Mouse (Mus musculus) intestine, embryonic 16.5 days (tissue): ENCODE data around the gene Hipk3. TPM values are rescaled to one million over a fixed set of nuclear protein-coding genes. Genes with fewer than 3 reads are reported as not detected.

ENCODE experiments used
- ATAC-seq: fragments of 200-750 bp; cut with Nextera tagmentation; 2 replicates; pipeline ENCODE4 v1.8.0; 2017; ENCODE audit warnings: moderate TSS enrichment, moderate library complexity
- H3K27ac ChIP-seq: fragments of 300-500 bp; sonication (generic); 2 replicates; pipeline ENCODE4 v1.5.1; 2014; ENCODE audit warnings: mild to moderate bottlenecking, low read length
- H3K27me3 ChIP-seq: fragments of 300-500 bp; sonication (generic); replicated peaks from 2 replicates; pipeline ENCODE4 v1.6.1; 2014; ENCODE audit warnings: low read length, control low read depth, mixed read lengths; ENCODE audit not compliant: control insufficient read depth, insufficient read depth
- H3K36me3 ChIP-seq: fragments of 300-500 bp; sonication (generic); 2 replicates; pipeline ENCODE4 v1.6.1; 2014; ENCODE audit warnings: low read length, control low read depth; ENCODE audit not compliant: control insufficient read depth, insufficient read depth
- H3K4me1 ChIP-seq: fragments of 300-500 bp; sonication (generic); 2 replicates; pipeline ENCODE4 v1.6.1; 2014; ENCODE audit warnings: low read length, control low read depth, mixed read lengths; ENCODE audit not compliant: control insufficient read depth, insufficient read depth
- H3K4me2 ChIP-seq: fragments of 300-500 bp; sonication (generic); 2 replicates; pipeline ENCODE4 v1.6.1; 2014; ENCODE audit warnings: low read depth, low read length, control low read depth
- H3K4me3 ChIP-seq: fragments of 300-500 bp; sonication (generic); 2 replicates; pipeline ENCODE4 v1.5.1; 2014; ENCODE audit warnings: mild to moderate bottlenecking, low read length
- H3K9ac ChIP-seq: fragments of 300-500 bp; sonication (generic); 2 replicates; pipeline ENCODE4 v1.6.1; 2014; ENCODE audit warnings: low read depth, low read length
- H3K9me3 ChIP-seq: fragments of 300-500 bp; sonication (generic); 2 replicates; pipeline ENCODE4 v1.6.1; 2016; ENCODE audit warnings: low read length, control low read depth; ENCODE audit not compliant: control insufficient read depth
- WGBS: fragments of 180-500 bp; shearing (Covaris S2); extraction: QIAGEN DNeasy Blood & Tissue Kit; methylation state at CpG from one replicate; pipeline ENCODE4 v1.1.7; 2014; 5-methylcytosine and 5-hydroxymethylcytosine counted together
- polyA plus RNA-seq: library from polyadenylated mRNA; unstranded; fragments of >200 nt; fragmentation: Nextera tagmentation; extraction: Ambion mirVana; gene quantifications from 2 replicates; pipeline ENCODE4 v1.2.1, GENCODE M21; 2015

Hipk3 gene
- polyA plus RNA-seq, 1 experiment from 2014 or later = 7.6 TPM

DNA sequence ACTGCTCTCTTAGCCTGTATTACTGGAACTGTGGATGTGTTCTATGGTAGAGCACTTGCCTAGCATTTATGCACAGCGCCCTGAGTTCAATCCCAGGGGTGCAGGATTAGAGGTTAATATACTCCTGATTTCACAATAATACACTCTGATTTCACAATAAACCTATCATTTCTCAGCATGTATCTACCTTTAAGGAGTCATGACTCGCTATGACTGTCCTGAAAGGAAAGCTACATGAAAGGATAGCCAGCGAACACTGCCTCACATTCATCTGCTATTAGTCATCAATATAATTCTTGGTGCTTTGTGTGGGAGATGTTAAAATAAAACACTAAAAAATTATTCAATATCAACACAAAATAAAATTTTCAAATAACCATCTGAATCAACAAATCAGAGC, 58.0 kb downstream of the Hipk3 start:
- no peak overlapping the region for H3K9ac ChIP-seq
- peaks cover 19% of the 10 kb centered on the region for H3K36me3 ChIP-seq
- no peak for ATAC-seq
- WGBS = 90% methylated on average over 3 of the region's 3 CpGs
- no peak overlapping the region for H3K4me2 ChIP-seq
- H3K4me3 ChIP-seq = no peak overlapping the region
- no peaks in the 10 kb centered on the region for H3K9me3 ChIP-seq
- no peaks in the 10 kb centered on the region for H3K4me1 ChIP-seq
- no peaks in the 10 kb centered on the region for H3K27me3 ChIP-seq
- no peak overlapping the region for H3K27ac ChIP-seq

- no peak overlapping the region for H3K4me3 ChIP-seq
- H3K4me1 ChIP-seq = no peaks in the 10 kb centered on the region
- no peak overlapping the region for H3K27ac ChIP-seq
- WGBS = 89% methylated on average over 6 of the region's 6 CpGs
- ATAC-seq = no peak
- no peak overlapping the region for H3K4me2 ChIP-seq
- peaks cover 7% of the 10 kb centered on the region for H3K36me3 ChIP-seq
- no peaks in the 10 kb centered on the region for H3K27me3 ChIP-seq
- H3K9ac ChIP-seq = no peak overlapping the region
- H3K9me3 ChIP-seq = no peaks in the 10 kb centered on the region
Observed at GRCm38 (mm10) chr2:104431067-104431466, 63.2 kb downstream of the Hipk3 start.

DNA sequence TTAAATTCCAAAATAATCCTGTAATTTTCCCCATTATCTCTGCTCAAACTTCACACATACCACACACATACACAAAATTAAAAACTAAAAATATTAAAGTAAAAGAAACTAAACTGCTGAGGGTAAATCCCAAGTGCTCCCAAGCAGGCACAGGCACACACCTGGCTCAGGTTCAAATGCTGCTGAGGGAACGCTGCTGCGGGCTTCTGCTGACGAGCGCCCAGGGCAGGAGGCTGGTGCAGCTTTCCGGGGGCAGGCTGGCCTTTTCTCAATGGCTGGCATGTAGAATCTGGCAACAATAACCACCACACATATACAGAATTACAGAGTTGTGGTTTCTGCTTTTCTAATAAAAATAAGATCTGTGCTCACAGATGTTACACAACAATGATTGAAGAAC, 63.7 kb downstream of the Hipk3 start:
- H3K4me3 ChIP-seq = no peak overlapping the region
- H3K27ac ChIP-seq = no peak overlapping the region
- H3K4me2 ChIP-seq = no peak overlapping the region
- no peaks in the 10 kb centered on the region for H3K4me1 ChIP-seq
- no peaks in the 10 kb centered on the region for H3K27me3 ChIP-seq
- no peaks in the 10 kb centered on the region for H3K9me3 ChIP-seq
- no peak for ATAC-seq
- WGBS = 95% methylated on average over 5 of the region's 5 CpGs
- H3K36me3 ChIP-seq = peaks cover 7% of the 10 kb centered on the region
- no peak overlapping the region for H3K9ac ChIP-seq

DNA sequence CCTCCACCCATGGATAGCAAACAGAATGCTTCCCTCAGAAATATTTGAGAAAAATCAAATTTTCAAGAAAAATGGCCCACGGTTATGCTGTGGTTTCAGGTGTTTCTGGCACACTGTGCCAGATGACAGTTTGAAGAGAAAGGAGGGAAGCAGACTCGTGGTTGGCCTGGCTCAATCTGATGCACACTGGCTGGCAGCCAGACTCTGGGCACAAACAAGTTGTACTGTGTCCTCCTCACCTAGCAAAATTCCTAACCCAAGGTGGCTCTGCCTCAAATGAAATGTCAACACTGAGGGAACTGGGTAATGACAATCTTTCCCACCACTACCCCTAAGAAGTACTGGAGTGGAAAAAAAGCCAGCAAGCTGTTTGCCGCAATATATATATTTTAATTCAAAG, 68.1 kb downstream of the Hipk3 start:
- Histone ChIP-seq H3K36me3 (peaks cover 2% of the 10 kb centered on the region; the same call in 1 of the 2 replicates), H3K4me3 (no peak overlapping the region), H3K4me2 (no peak overlapping the region), H3K27ac (no peak overlapping the region), H3K9me3 (no peaks in the 10 kb centered on the region), H3K9ac (no peak overlapping the region), H3K4me1 (no peaks in the 10 kb centered on the region), H3K27me3 (no peaks in the 10 kb centered on the region)
- no peak for ATAC-seq
- WGBS = 83% methylated on average over 3 of the region's 3 CpGs

DNA sequence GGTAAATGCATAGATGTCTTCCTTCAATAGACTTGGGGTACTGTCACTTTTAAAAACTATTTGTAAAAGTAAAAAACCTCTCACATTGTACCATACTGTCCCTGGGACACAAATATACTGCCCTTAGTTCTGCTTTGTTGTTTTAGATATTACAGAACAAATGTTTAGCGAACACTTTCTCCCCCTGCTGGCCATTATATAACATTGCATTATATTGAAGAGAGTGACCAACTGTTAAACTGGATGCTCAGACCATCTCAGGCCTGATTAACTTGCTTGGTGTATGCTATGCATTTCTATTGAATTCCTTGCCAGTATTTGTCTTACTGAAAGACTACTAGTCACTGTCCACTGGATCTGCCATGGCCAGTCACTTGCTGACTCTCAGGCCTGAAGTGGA, 72.0 kb downstream of the Hipk3 start:
- ATAC-seq = no peak
- no peak overlapping the region for H3K4me2 ChIP-seq
- H3K27ac ChIP-seq = no peak overlapping the region
- no peaks in the 10 kb centered on the region for H3K36me3 ChIP-seq
- 5% methylated on average over 1 of the region's 1 CpGs for whole genome bisulfite sequencing
- H3K4me1 ChIP-seq = no peaks in the 10 kb centered on the region
- H3K9me3 ChIP-seq = no peaks in the 10 kb centered on the region
- H3K4me3 ChIP-seq = no peak overlapping the region
- no peaks in the 10 kb centered on the region for H3K27me3 ChIP-seq
- H3K9ac ChIP-seq = no peak overlapping the region

DNA sequence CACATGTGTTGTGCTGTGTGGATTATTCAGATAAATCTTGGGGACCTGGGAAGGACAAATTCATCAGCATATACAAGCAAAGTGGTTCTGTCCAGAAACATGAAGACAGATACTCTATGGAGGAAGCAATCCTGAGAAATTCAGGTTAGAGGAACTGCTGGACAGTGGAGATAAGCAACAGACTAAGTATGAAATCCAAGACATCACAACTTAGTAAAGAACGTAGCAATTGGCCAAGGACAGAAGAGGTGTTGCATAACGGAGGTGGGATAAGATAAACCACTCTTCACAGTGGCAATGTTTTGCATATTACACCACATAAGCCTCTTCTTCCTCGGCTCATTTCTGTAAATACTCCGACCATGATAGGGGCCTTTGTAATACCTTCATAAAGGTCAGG, 73.4 kb downstream of the Hipk3 start:
- H3K9ac ChIP-seq = no peak overlapping the region
- H3K27ac ChIP-seq = no peak overlapping the region
- WGBS = 76% methylated on average over 4 of the region's 4 CpGs
- no peak for ATAC-seq
- no peaks in the 10 kb centered on the region for H3K4me1 ChIP-seq
- no peak overlapping the region for H3K4me3 ChIP-seq
- H3K27me3 ChIP-seq = no peaks in the 10 kb centered on the region
- H3K9me3 ChIP-seq = no peaks in the 10 kb centered on the region
- no peaks in the 10 kb centered on the region for H3K36me3 ChIP-seq
- no peak overlapping the region for H3K4me2 ChIP-seq

GRCm38 (mm10) chr2:104419999-104420398, 74.2 kb downstream of the Hipk3 start:
- H3K9me3 ChIP-seq = no peaks in the 10 kb centered on the region
- H3K4me2 ChIP-seq = no peak overlapping the region
- ATAC-seq = no peak
- H3K27me3 ChIP-seq = no peaks in the 10 kb centered on the region
- H3K4me1 ChIP-seq = no peaks in the 10 kb centered on the region
- no peak overlapping the region for H3K4me3 ChIP-seq
- H3K9ac ChIP-seq = no peak overlapping the region
- 93% methylated on average over 1 of the region's 1 CpGs for WGBS
- H3K36me3 ChIP-seq = no peaks in the 10 kb centered on the region
- H3K27ac ChIP-seq = no peak overlapping the region

GRCm38 (mm10) chr2:104419411-104419810, 74.8 kb downstream of the Hipk3 start:
- WGBS = 92% methylated on average over 2 of the region's 2 CpGs
- Histone ChIP-seq H3K4me2 (no peak overlapping the region), H3K27ac (no peak overlapping the region), H3K36me3 (no peaks in the 10 kb centered on the region), H3K9me3 (no peaks in the 10 kb centered on the region), H3K9ac (no peak overlapping the region), H3K4me3 (no peak overlapping the region), H3K27me3 (no peaks in the 10 kb centered on the region), H3K4me1 (no peaks in the 10 kb centered on the region)
- no peak for ATAC-seq

GRCm38 (mm10) chr2:104413011-104413410, 81.2 kb downstream of the Hipk3 start:
- Histone ChIP-seq H3K4me3 (no peak overlapping the region), H3K9me3 (no peaks in the 10 kb centered on the region), H3K36me3 (no peaks in the 10 kb centered on the region), H3K4me1 (peaks cover 3% of the 10 kb centered on the region; the same call in 1 of the 2 replicates), H3K27me3 (peaks cover 28% of the 10 kb centered on the region), H3K4me2 (no peak overlapping the region), H3K27ac (no peak overlapping the region), H3K9ac (no peak overlapping the region)
- 80% methylated on average over 3 of the region's 3 CpGs for WGBS
- no peak for ATAC-seq

DNA sequence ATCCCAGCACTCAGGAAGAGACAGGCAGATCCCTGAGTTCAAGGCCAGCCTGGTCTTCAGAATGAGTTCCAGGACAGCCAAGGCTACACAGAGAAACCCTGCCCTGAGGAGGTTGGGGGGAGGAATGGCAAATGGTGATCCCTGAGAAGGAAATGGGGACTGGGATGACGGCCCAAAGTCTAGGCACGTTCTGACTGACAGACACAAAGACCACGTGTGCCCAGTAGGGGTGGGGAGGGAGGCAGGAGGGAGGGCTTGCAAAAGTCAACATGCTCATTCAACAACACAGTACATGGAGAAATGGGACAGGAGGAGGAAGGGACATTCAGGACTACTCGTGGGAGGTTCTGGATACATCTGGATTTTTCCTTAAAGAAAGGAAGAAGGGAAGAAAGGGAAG, 81.8 kb downstream of the Hipk3 start:
- peaks cover 3% of the 10 kb centered on the region; the same call in 1 of the 2 replicates for H3K4me1 ChIP-seq
- no peak overlapping the region for H3K27ac ChIP-seq
- H3K4me2 ChIP-seq = no peak overlapping the region
- WGBS = 29% methylated on average over 4 of the region's 4 CpGs
- no peak overlapping the region for H3K9ac ChIP-seq
- no peaks in the 10 kb centered on the region for H3K36me3 ChIP-seq
- H3K27me3 ChIP-seq = peaks cover 28% of the 10 kb centered on the region
- ATAC-seq = no peak
- H3K4me3 ChIP-seq = no peak overlapping the region
- no peaks in the 10 kb centered on the region for H3K9me3 ChIP-seq
